Mouse (Mus musculus): ENCODE data around the gene Zbtb20. TPM values are rescaled to one million over a fixed set of nuclear protein-coding genes. Genes with fewer than 3 reads are reported as not detected.

The Zbtb20 gene
- polyA plus RNA-seq, 1 experiment = 9.6 TPM

GRCm38 (mm10) chr16:43069666-43070295, 194.1 kb downstream of the Zbtb20 start:
- 28% methylated on average over 3 of the region's 3 CpGs for WGBS
- H3K36me3 ChIP-seq (ENCODE audit: control insufficient read depth, insufficient read depth, low read length) = no peaks in the 10 kb centered on the region
- TF ChIP-seq CTCF (IDR thresholded peaks at IDR 0.05; ENCODE audit: extremely low read depth, insufficient read length, insufficient replicate concordance, low read depth, low read length) = no peak
- peaks cover 14% of the 10 kb centered on the region; the same call in 1 of the 2 replicates for H3K4me1 ChIP-seq (ENCODE audit: control insufficient read depth, insufficient read depth, insufficient read length, low read length)
- H3K27ac ChIP-seq (ENCODE audit: insufficient read depth, low read depth, low read length) = no peak overlapping the region
- no peaks in the 10 kb centered on the region for H3K27me3 ChIP-seq (ENCODE audit: control insufficient read depth, insufficient read depth, low read length)
- H3K4me3 ChIP-seq (ENCODE audit: low read depth, low read length) = no peak overlapping the region

- Histone ChIP-seq H3K27me3 (ENCODE audit: control insufficient read depth, insufficient read depth, low read length) (no peaks in the 10 kb centered on the region), H3K4me1 (ENCODE audit: control insufficient read depth, insufficient read depth, insufficient read length, low read length) (peaks cover 14% of the 10 kb centered on the region; the same call in 1 of the 2 replicates), H3K36me3 (ENCODE audit: control insufficient read depth, insufficient read depth, low read length) (no peaks in the 10 kb centered on the region), H3K4me3 (ENCODE audit: low read depth, low read length) (no peak overlapping the region), H3K27ac (ENCODE audit: insufficient read depth, low read depth, low read length) (peak overlapping the region; percentile 21)
- TF ChIP-seq CTCF (IDR thresholded peaks at IDR 0.05; ENCODE audit: extremely low read depth, insufficient read length, insufficient replicate concordance, low read depth, low read length) (no peak), POLR2A (IDR thresholded peaks at IDR 0.05; ENCODE audit: low read depth, low read length) (no peak)
- 84% methylated on average over 3 of the region's 3 CpGs for WGBS
Observed at GRCm38 (mm10) chr16:43071875-43072274, 196.2 kb downstream of the Zbtb20 start.

GRCm38 (mm10) chr16:43072818-43073594, 197.3 kb downstream of the Zbtb20 start:
- Histone ChIP-seq H3K4me1 (ENCODE audit: control insufficient read depth, insufficient read depth, insufficient read length, low read length) (peaks cover 14% of the 10 kb centered on the region; the same call in 1 of the 2 replicates), H3K27me3 (ENCODE audit: control insufficient read depth, insufficient read depth, low read length) (no peaks in the 10 kb centered on the region), H3K36me3 (ENCODE audit: control insufficient read depth, insufficient read depth, low read length) (no peaks in the 10 kb centered on the region), H3K27ac (ENCODE audit: insufficient read depth, low read depth, low read length) (no peak overlapping the region), H3K4me3 (ENCODE audit: low read depth, low read length) (no peak overlapping the region)
- TF ChIP-seq CTCF (IDR thresholded peaks at IDR 0.05; ENCODE audit: extremely low read depth, insufficient read length, insufficient replicate concordance, low read depth, low read length) = no peak
- WGBS = 55% methylated on average over 5 of the region's 5 CpGs

GRCm38 (mm10) chr16:43080403-43080802, 204.7 kb downstream of the Zbtb20 start:
- peaks cover 6% of the 10 kb centered on the region; the same call in 1 of the 2 replicates for H3K4me1 ChIP-seq (ENCODE audit: control insufficient read depth, insufficient read depth, insufficient read length, low read length)
- no peaks in the 10 kb centered on the region for H3K36me3 ChIP-seq (ENCODE audit: control insufficient read depth, insufficient read depth, low read length)
- TF ChIP-seq POLR2A (IDR thresholded peaks at IDR 0.05; ENCODE audit: low read depth, low read length) (no peak), CTCF (IDR thresholded peaks at IDR 0.05; ENCODE audit: extremely low read depth, insufficient read length, insufficient replicate concordance, low read depth, low read length) (no peak)
- H3K27me3 ChIP-seq (ENCODE audit: control insufficient read depth, insufficient read depth, low read length) = no peaks in the 10 kb centered on the region
- H3K4me3 ChIP-seq (ENCODE audit: low read depth, low read length) = no peak overlapping the region
- 25% methylated on average over 2 of the region's 2 CpGs for WGBS
- no peak overlapping the region for H3K27ac ChIP-seq (ENCODE audit: insufficient read depth, low read depth, low read length)

- TF ChIP-seq POLR2A (IDR thresholded peaks at IDR 0.05; ENCODE audit: low read depth, low read length) (no peak), CTCF (IDR thresholded peaks at IDR 0.05; ENCODE audit: extremely low read depth, insufficient read length, insufficient replicate concordance, low read depth, low read length) (no peak)
Observed at GRCm38 (mm10) chr16:43080923-43081702, 205.4 kb downstream of the Zbtb20 start.

GRCm38 (mm10) chr16:43081995-43082394, 206.3 kb downstream of the Zbtb20 start:
- WGBS = 91% methylated on average over 6 of the region's 6 CpGs
- TF ChIP-seq CTCF (IDR thresholded peaks at IDR 0.05; ENCODE audit: extremely low read depth, insufficient read length, insufficient replicate concordance, low read depth, low read length) (no peak), POLR2A (IDR thresholded peaks at IDR 0.05; ENCODE audit: low read depth, low read length) (no peak)
- Histone ChIP-seq H3K27ac (ENCODE audit: insufficient read depth, low read depth, low read length) (no peak overlapping the region), H3K4me3 (ENCODE audit: low read depth, low read length) (no peak overlapping the region), H3K4me1 (ENCODE audit: control insufficient read depth, insufficient read depth, insufficient read length, low read length) (peaks cover 6% of the 10 kb centered on the region; the same call in 1 of the 2 replicates), H3K27me3 (ENCODE audit: control insufficient read depth, insufficient read depth, low read length) (no peaks in the 10 kb centered on the region), H3K36me3 (ENCODE audit: control insufficient read depth, insufficient read depth, low read length) (no peaks in the 10 kb centered on the region)

More at GRCm38 (mm10) chr16:43080923-43081702, 205.4 kb downstream of the Zbtb20 start:
- Histone ChIP-seq H3K27me3 (ENCODE audit: control insufficient read depth, insufficient read depth, low read length) (no peaks in the 10 kb centered on the region), H3K4me3 (ENCODE audit: low read depth, low read length) (no peak overlapping the region), H3K4me1 (ENCODE audit: control insufficient read depth, insufficient read depth, insufficient read length, low read length) (peaks cover 6% of the 10 kb centered on the region; the same call in 1 of the 2 replicates), H3K36me3 (ENCODE audit: control insufficient read depth, insufficient read depth, low read length) (no peaks in the 10 kb centered on the region), H3K27ac (ENCODE audit: insufficient read depth, low read depth, low read length) (no peak overlapping the region)
- WGBS = 42% methylated on average over 5 of the region's 5 CpGs

All from small intestine, adult 2 months (tissue).